Mouse (Mus musculus): ENCODE measurements around the gene Noa1.

DNA sequence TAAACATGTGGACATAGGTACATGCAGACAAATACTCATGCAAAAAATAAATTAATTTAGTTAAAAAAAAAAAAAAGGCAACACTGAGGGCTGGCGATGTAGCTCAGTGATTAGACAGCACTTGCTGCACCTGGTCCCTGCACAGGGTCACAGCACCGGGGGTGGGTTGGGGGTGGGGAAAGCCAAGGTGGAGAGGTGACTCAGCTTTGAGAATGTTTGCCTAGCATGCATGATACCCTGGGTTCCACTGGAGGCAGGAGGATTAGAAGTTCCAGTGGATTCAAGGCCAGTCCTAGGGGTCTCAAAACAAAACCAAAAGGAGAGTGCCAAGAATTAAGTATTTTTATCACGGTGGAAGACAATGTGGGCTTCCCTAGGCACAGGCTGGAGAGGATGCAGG is 52.3 kb downstream of the Noa1 start:
- TF ChIP-seq CTCF (IDR thresholded peaks at IDR 0.05; ENCODE audit: borderline replicate concordance, control insufficient read depth, extremely low read depth, insufficient read depth, low read length, poor library complexity) = no peak
- no peak for TF ChIP-seq POLR2A (IDR thresholded peaks at IDR 0.05; ENCODE audit: control insufficient read depth, extremely low read depth, insufficient read depth, low read length, poor library complexity)
